Mouse (Mus musculus) layer of hippocampus, adult 18-20 months (tissue): ENCODE results near the gene Sipa1l1. TPM values are rescaled to one million over a fixed set of nuclear protein-coding genes. Genes with fewer than 3 reads are reported as not detected.

Experiments used
- DNase-seq, 2 experiments: peaks; one replicate each; pipeline ENCODE4 v3.0.0; 2022; ENCODE audit warnings: low spot score in 2 of 2
- total RNA-seq, 2 experiments: library from RNA; stranded (reverse); gene quantifications; 2 replicates each; pipeline ENCODE4 v1.2.3; 2021

Sipa1l1 gene
- total RNA-seq, 2 experiments from 2014 or later = 231 to 242 TPM

- no peak for DNase-seq
Observed at GRCm38 (mm10) chr12:82286068-82286467, 116.9 kb downstream of the Sipa1l1 start.

GRCm38 (mm10) chr12:82286804-82287203 is 117.7 kb downstream of the Sipa1l1 start:
- DNase-seq = no peak

GRCm38 (mm10) chr12:82293545-82294247 is 124.6 kb downstream of the Sipa1l1 start:
- no peak for DNase-seq

- no peak for DNase-seq
Observed at GRCm38 (mm10) chr12:82294906-82295887, 126.1 kb downstream of the Sipa1l1 start.

GRCm38 (mm10) chr12:82296276-82296675 is 127.2 kb downstream of the Sipa1l1 start:
- no peak for DNase-seq

- DNase-seq = no peak
Observed at GRCm38 (mm10) chr12:82297196-82297595, 128.1 kb downstream of the Sipa1l1 start.

- no peak for DNase-seq
Observed at GRCm38 (mm10) chr12:82298662-82299460, 129.7 kb downstream of the Sipa1l1 start.

- DNase-seq = no peak
Observed at GRCm38 (mm10) chr12:82304140-82304539, 135.0 kb downstream of the Sipa1l1 start.

- no peak for DNase-seq
Observed at GRCm38 (mm10) chr12:82306035-82306434, 136.9 kb downstream of the Sipa1l1 start.

GRCm38 (mm10) chr12:82311593-82311992 is 142.5 kb downstream of the Sipa1l1 start:
- DNase-seq = no peak

- DNase-seq = peak in 1 of 2 experiments; percentile 64
Observed at GRCm38 (mm10) chr12:82312091-82312820, 143.1 kb downstream of the Sipa1l1 start.

GRCm38 (mm10) chr12:82313091-82313490 is 144.0 kb downstream of the Sipa1l1 start:
- no peak for DNase-seq

GRCm38 (mm10) chr12:82319436-82320131 is 150.5 kb downstream of the Sipa1l1 start:
- DNase-seq = no peak

- DNase-seq = no peak
Observed at GRCm38 (mm10) chr12:82320204-82320603, 151.1 kb downstream of the Sipa1l1 start.

- DNase-seq = no peak
Observed at GRCm38 (mm10) chr12:82321397-82321796, 152.3 kb downstream of the Sipa1l1 start.

GRCm38 (mm10) chr12:82321855-82322254 is 152.7 kb downstream of the Sipa1l1 start:
- no peak for DNase-seq

- no peak for DNase-seq
Observed at GRCm38 (mm10) chr12:82322759-82323451, 153.8 kb downstream of the Sipa1l1 start.

GRCm38 (mm10) chr12:82324621-82325020 is 155.5 kb downstream of the Sipa1l1 start:
- no peak for DNase-seq

- DNase-seq = no peak
Observed at GRCm38 (mm10) chr12:82325502-82325901, 156.4 kb downstream of the Sipa1l1 start.
